Mouse (Mus musculus) urinary bladder, postnatal 36 days (tissue): ENCODE data around the gene 4430402I18Rik.

Experiments used
- DNase-seq, 2 experiments: peaks; one replicate each; pipeline ENCODE4 v3.0.0; 2022; ENCODE audit warnings: low spot score in 2 of 2, mixed read lengths in 1 of 2

Gene 4430402I18Rik

GRCm38 (mm10) chr19:28968178-28968577 is 578 bp upstream of the 4430402I18Rik start:
- peak in 1 of 2 experiments; percentile 29 for DNase-seq

GRCm38 (mm10) chr19:28964552-28964903 is 3.1 kb downstream of the 4430402I18Rik start:
- no peak for DNase-seq

- peak; percentile 77 to 87 for DNase-seq
These were observed 3.6 kb downstream of the 4430402I18Rik start, which contains the start of gene Plpp6 for GRCm38 (mm10) chr19:28963842-28964551. Gene Plpp6 (plus strand): TSS chr19:28963953.

- no peak for DNase-seq
These were observed 4.1 kb downstream of the 4430402I18Rik start for GRCm38 (mm10) chr19:28963513-28963841.

- DNase-seq, result no peak
These were observed 4.5 kb downstream of the 4430402I18Rik start for GRCm38 (mm10) chr19:28963113-28963512.

- no peak for DNase-seq
These were observed 16.3 kb downstream of the 4430402I18Rik start for GRCm38 (mm10) chr19:28951251-28951650.

- DNase-seq, result no peak
These were observed 20.3 kb downstream of the 4430402I18Rik start for GRCm38 (mm10) chr19:28947311-28947710.

GRCm38 (mm10) chr19:28946782-28947181 is 20.8 kb downstream of the 4430402I18Rik start:
- DNase-seq, result no peak

- no peak for DNase-seq
These were observed 26.3 kb downstream of the 4430402I18Rik start for GRCm38 (mm10) chr19:28941271-28941670.

- DNase-seq, result no peak
These were observed 27.3 kb downstream of the 4430402I18Rik start for GRCm38 (mm10) chr19:28940135-28940874.

GRCm38 (mm10) chr19:28934897-28935296 is 32.7 kb downstream of the 4430402I18Rik start:
- no peak for DNase-seq

- DNase-seq, result no peak
These were observed 38.6 kb downstream of the 4430402I18Rik start for GRCm38 (mm10) chr19:28929034-28929433.

- DNase-seq, result no peak
These were observed 40.2 kb downstream of the 4430402I18Rik start for GRCm38 (mm10) chr19:28927396-28927795.

- no peak for DNase-seq
These were observed 41.2 kb downstream of the 4430402I18Rik start for GRCm38 (mm10) chr19:28926366-28926765.

- no peak for DNase-seq
These were observed 49.8 kb downstream of the 4430402I18Rik start for GRCm38 (mm10) chr19:28917839-28918238.

GRCm38 (mm10) chr19:28916492-28916891 is 51.1 kb downstream of the 4430402I18Rik start:
- DNase-seq, result no peak

GRCm38 (mm10) chr19:28915602-28916250 is 51.9 kb downstream of the 4430402I18Rik start:
- no peak for DNase-seq

- no peak for DNase-seq
These were observed 53.0 kb downstream of the 4430402I18Rik start for GRCm38 (mm10) chr19:28914598-28914997.

GRCm38 (mm10) chr19:28908693-28909092 is 58.9 kb downstream of the 4430402I18Rik start:
- no peak for DNase-seq

GRCm38 (mm10) chr19:28908186-28908585 is 59.4 kb downstream of the 4430402I18Rik start:
- no peak for DNase-seq

- no peak for DNase-seq
These were observed 64.0 kb downstream of the 4430402I18Rik start for GRCm38 (mm10) chr19:28903536-28904119.

GRCm38 (mm10) chr19:28902806-28903205 is 64.8 kb downstream of the 4430402I18Rik start:
- no peak for DNase-seq
